Mouse (Mus musculus): ENCODE measurements around the gene Sult2b1.
A peak's percentile ranks its signal among the peaks of the same experiment; 100 is the strongest.

The Sult2b1 gene

DNA sequence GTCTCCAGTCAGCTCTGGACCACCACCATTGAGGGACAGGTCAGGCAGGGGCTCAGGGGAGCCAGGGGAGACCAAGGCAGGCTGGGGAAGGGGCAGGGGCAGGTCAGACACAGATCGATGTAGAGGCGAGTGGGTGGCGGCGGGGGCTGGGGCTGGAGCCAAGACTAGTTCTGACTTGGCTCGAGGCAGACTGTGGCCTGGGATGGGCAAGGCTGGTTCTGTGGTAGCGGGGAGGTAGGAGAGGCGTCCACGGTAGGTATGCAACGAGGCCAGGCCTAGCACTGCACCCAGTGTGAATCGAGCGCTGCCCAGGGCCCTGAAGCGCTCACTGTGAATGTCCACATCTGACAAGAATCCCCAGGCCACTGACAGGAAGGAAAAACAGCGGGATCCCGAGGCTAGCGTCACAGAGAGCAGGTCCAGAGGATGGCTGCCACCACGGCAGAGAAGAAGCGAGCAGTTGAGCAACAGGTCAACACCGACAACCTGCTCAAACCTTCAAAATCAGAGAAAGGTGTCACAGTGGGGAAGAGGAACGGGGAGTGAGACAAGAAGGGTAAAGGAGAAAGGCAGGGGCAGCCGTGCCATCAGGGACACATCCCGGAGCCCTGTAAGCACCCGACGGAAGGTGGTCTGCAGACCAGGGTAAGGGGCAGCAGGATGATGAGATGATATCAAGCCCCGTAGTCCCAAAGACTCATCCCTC lies 73.0 kb downstream of the Sult2b1 start:
- no peak for DNase-seq (ENCODE audit: low read depth, low spot score)

DNA sequence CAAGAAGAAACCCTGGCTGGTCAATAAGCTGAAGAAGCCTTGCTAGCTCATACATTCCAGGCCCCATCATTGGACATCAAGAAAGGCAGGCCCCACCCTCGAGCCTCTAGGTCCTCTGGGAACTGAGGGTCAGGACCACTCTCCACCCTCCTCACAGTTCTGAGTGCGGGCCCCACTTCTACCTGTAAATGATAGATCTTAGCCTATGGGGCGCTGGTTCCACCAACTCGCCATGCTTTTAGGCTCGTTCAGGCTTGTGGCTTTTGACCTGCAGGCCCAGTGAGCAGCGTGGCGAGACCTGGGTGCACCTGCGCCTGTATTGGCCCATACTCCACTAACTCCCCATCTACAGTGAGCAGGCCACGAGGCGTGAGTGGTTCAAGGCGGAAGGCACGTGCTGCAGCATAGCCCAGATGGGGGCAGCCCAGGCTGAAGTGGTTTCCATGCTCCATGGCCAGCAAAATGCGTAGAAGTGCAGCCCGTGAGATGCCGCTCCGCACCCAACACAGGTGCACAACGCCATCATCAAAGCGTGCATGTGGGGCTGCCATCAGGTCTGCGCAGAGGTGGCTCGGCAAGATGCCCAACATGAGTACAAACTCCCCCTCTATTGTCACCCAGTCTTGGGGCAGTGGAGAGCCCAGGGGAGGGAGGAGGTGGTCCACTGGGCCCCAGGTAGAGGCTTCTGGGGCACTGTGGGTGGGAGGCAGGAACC lies 73.8 kb downstream of the Sult2b1 start:
- no peak for DNase-seq (ENCODE audit: low read depth, low spot score)

DNA sequence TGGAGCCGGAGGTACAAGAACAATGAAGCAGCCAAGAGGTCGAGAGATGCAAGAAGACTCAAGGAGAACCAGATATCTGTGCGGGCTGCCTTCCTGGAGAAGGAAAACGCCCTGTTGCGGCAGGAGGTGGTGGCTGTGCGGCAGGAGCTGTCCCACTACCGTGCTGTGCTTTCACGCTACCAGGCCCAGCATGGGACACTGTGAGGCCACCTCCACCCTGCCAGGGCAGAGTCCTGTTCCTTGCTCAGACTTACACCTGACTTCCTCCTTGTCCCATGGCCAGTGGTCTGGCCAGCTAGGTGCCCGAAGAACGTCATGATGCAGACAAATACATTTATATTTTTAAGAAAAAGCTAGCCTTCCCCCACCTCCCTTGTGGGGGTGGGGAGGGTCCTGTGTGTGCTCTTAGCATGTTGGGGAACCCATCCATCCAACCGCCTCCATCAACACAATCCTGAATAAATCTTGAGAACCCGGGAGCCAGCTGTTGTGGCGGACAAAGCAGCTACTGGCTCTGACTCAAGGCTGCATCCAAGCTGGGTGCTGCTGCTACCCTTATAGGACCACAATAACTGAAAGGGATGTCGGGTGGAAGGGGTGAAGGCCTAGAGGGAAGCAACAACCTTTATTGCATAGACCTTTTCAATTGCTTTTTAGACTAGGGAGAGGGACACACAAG lies 74.7 kb downstream of the Sult2b1 start:
- DNase-seq (ENCODE audit: low read depth, low spot score): no peak

DNA sequence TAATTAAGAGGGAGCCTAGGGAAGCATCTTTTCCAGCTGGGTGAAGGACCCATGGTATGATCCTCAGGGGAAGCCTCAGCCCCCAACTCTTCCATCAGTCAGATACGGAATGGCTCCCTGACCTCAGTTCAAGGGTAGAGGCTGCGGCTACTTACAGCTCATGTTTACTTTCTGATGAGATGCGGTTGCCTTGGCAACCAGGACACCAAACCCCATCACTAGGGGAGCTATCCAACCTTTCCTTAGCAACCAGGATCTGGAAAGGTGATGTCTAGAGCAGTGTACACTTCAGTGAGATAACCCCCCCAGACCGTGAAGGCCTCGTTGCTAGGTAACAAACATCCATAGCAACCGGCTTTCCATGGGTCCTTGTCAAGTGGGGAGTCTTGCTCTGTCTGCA lies 75.4 kb downstream of the Sult2b1 start:
- peak; percentile 43 for DNase-seq (ENCODE audit: low read depth, low spot score)

DNA sequence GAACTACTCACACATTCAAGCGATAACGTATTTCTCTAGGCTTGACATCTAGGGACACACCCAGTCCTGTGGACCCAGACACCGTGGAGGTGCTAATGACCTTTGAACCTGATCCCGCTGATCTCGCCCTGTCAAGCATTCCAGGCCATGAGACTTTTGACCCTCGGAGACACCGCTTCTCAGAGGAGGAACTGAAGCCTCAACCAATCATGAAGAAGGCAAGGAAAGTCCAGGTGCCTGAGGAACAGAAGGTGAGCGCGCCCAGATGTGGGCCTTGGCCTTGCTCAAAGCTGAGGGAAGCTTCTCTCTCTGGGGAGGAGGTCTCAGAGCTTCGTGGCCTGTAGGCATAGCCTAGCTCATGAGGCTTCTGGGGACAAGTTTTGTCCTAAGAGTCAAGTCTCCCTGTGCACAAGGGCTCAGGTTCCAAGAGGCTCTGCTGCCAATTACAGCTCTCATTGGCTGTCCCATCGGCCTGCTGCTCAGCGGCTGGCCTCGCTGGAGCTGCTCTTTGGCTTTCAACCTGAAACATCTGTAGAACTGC lies 76.2 kb downstream of the Sult2b1 start:
- DNase-seq (ENCODE audit: low read depth, low spot score): peak; percentile 75

DNA sequence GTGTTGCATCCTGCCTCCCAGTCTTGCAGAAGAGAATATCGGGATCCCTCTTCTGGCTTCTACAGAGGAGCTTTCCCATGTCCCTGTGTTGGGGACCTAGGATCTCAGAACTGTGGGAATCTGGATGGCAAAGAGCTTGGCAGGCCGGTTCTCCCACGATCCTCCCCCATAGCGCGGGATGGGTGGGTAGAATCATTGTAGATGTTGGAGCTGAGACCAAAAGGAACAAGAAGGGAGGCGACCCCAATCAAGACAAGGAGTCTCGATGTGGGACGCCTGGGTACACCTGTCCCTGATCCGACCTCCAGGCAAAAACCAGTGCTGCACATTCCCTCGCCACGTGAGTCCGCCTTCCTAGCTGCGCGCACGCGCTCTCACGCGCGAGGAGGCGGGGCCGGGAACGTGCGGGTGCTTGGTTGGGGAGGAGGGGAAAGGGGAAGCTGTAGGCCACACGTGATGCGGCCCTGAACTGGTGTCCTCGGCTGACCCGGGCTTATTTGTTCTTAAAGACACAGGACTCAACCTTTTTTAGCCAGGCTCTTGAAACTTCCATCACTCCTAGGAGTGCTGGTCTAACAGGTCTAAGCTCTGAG lies 77.0 kb downstream of the Sult2b1 start:
- DNase-seq (ENCODE audit: low read depth, low spot score): peak; percentile 96

DNA sequence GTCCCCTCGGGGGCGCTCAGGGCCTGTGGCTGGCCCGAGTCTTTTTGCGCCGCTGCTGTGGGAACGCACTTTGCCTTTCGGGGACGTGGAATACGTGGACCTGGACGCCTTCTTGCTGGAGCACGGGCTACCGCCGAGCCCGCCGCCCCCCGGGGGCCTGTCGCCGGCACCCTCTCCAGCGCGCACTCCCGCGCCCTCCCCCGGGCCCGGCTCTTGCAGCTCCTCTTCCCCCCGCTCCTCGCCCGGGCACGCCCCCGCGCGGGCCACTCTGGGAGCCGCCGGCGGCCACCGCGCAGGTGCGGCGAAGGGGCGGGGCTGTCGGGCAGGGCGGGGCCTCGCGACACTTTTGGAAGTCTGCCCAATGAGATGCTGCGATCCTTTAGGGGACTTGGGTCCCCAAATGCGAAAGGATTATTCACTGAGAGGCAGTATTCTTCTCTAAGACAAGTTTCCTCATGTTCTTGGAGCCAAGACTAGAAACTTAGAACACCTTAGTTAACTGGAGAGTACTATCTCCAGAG lies 77.7 kb downstream of the Sult2b1 start:
- peak; percentile 96 for DNase-seq (ENCODE audit: low read depth, low spot score)

DNA sequence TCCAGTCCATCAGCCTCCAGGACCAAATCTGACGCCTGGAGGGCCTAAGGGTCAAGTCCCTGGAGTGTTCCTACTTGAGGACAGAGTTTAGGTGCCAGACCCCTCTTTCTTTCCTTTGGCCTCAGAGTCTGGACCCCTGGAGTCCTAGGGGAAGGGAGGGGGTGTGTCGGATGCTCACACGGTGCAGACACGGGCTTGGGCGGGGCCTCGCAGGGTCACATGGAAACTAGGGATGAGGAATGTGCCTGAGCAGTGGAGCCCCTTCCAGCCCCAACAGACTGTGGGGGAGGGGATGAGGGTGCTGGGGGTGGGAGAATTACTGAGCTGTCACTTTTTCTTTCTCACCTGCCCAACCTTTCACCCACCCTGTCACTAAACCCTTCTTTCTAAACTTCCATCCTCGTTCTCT lies 78.6 kb downstream of the Sult2b1 start:
- peak; percentile 64 for DNase-seq (ENCODE audit: low read depth, low spot score)

DNA sequence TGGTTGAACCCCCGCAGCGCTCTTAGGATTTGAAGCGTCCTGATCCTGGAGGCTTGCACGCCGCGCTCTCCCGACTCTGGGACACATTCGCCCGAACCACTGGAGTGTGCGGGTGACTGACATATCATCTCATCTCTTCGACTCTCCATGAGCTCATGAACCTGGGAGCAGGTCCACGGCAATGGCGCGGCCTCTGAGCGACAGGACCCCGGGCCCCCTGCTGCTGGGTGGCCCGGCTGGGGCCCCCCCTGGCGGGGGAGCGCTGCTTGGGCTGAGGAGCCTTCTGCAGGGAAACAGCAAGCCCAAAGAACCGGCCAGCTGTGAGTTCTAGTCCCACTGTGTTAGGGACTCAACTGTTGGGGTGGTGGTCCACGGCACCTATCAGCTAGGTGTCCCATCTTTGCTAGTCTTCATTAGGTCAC lies 79.0 kb downstream of the Sult2b1 start:
- DNase-seq (ENCODE audit: low read depth, low spot score): no peak

DNA sequence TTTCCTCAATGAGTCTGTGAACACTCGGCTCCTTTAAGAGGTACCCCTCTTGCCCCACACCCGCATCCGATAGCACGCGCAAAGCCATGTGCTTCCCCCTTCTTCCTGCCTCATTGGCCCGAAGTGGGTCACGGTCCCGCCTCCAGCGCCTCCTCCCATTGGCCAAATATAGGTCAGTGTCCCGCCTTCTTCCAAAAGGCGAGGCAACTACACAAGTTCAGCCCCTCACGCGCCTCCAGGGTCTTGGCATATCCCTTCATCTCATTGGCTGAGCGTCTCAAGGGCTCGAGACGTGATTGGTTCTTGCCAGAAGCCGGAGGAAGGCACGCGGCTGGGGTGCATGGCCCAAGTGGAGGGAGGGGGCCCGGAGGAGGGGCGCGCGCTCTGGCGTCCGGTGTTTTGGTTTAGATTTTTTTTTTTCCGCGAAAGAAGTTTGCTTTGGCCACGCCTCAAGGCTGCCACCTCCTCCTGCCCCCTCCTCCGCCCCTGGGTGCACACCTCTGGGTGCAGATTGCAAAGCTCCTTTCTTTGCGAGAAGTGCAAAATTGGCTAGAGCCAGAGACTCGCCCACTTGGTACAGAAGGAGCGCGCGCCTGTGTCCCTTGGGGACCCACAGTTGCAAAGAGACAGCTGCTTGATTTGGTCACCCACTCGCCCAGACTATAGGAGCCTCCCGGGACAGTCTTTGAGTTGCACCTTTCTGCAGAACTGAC lies 79.6 kb downstream of the Sult2b1 start, which contains the start of gene Dbp:
TSS of gene Dbp (plus strand) at position 359 of the 713 bp plus-strand sequence.
- peak; percentile 99 for DNase-seq (ENCODE audit: low read depth, low spot score)

DNA sequence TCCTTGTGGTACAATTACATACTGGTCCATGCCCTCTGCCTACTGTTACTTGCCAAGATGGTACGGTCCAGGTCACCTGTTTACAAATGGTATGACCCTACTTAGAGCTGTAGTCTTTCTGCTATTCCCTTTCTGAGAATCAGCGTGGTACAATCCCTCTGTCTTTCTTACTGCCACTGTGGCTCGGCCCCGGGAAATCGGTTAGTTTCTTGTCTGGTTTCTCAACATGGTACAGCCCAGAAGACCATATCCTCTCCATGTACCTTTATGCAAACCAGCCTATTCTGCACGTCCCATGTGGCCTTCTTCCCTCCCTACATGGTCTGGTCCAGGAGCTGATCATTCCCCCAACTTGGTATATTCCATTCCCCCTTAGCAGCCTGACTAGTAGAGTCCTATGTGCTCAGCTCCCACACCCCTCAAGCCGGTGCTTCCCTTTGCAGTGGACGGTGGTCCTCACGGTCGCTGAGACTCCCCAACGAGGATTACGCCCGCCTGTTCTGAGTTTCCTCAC lies 80.4 kb downstream of the Sult2b1 start:
- peak; percentile 94 for DNase-seq (ENCODE audit: low read depth, low spot score)

DNA sequence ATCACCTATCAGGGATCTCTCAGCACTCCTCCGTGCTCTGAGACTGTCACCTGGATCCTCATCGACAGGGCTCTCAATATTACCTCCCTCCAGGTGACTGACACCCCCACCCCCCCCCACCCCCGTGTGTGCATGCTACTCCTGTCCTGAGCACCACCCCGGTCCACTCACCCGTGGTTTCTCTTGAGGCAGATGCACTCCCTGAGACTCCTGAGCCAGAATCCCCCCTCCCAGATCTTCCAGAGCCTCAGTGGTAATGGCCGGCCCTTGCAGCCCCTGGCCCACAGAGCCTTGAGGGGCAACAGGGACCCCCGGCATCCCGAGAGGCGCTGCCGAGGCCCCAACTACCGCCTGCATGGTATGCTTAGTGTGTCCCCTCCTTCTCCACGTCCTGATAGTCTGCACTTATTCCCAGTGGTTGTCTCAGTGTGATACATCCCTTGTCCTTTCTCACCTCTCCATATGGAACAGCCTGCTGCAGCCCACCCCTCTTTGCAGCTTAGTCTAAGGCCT lies 80.9 kb downstream of the Sult2b1 start:
- DNase-seq (ENCODE audit: low read depth, low spot score): no peak

DNA sequence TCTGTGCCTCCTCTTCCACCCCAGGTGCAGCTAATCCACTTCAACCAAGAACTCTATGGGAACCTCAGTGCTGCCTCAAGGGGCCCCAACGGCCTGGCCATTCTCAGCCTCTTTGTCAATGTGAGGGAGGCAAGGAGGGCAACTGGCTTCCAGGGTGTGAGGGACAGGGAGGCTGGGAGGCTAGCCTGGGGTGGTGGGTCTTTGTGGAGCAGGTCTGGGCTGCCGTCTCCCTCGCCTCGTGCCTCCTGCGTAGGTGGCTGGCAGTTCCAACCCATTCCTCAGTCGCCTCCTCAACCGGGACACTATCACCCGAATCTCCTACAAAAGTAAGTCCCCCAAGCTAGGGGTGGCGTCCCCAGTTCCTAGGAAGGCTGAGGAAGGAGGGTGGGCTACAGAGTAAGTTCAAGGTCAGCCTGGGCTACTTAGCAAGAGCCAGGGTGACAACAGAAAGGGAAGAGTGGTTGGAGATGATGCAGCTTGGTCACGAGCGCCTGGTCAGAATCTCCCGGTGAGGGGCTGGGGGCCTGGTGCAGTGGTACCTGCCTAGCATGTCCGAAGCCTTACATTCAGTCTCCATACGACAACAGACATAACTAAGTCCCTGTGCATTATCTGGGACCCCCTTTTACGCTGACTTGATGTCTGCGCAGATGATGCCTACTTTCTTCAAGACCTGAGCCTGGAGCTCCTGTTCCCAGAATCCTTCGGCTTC lies 81.5 kb downstream of the Sult2b1 start:
- DNase-seq (ENCODE audit: low read depth, low spot score): no peak

DNA sequence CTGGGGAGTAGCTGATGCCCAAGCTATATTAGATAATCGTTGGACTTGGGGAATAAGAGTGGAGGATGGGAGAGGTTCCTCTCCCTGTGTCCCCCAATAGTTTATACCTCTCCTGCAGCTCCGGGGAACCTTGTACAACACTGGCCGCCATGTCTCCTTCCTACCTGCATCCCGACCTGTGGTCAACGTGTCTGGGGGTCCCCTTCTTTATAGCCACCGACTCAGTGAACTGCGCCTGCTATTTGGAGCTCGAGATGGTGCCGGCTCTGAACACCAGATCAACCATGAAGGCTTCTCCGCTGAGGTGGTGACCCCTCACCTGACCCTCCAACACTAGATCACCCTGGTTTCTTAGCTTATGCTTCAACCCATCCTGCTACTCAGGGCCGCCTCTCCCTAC lies 82.2 kb downstream of the Sult2b1 start:
- no peak for DNase-seq (ENCODE audit: low read depth, low spot score)

DNA sequence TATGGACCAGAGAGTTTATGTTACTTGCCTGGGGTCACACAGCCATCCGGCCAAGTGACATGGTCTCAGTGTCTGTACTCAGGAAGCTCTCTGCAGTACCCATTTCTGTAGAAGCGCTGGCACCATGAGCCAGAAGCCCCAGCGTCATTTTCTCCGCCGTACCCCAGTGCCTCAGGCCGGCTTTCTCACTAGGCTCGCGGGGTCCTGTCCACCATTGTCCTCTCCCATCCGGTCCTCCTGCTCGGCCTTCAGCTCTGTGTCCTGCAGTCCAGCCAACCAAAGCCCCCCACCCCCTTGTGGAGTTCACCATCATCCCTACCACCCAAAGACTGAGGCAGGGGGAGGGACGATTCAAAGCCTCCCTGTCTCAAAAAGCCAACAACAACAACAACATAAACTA lies 82.9 kb downstream of the Sult2b1 start:
- DNase-seq (ENCODE audit: low read depth, low spot score): no peak

DNA sequence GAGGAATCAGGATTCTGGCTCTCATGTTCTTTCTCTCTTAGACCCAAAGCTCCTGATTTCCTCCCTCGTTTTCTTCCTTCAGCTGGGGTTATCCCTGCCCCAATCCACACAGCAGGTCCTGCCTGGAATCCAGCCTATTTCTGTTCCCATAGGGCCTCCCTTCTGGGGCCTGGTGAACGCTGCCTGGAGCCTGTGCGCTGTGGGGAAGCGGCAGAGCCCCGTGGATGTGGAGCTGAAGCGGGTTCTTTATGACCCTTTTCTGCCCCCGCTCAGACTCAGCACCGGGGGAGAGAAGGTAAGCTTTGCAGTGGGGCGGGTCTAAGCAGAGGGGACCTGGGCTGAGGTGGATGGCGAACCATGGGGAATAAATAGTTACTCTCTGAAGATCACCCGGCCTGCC lies 83.4 kb downstream of the Sult2b1 start:
- DNase-seq (ENCODE audit: low read depth, low spot score): no peak

DNA sequence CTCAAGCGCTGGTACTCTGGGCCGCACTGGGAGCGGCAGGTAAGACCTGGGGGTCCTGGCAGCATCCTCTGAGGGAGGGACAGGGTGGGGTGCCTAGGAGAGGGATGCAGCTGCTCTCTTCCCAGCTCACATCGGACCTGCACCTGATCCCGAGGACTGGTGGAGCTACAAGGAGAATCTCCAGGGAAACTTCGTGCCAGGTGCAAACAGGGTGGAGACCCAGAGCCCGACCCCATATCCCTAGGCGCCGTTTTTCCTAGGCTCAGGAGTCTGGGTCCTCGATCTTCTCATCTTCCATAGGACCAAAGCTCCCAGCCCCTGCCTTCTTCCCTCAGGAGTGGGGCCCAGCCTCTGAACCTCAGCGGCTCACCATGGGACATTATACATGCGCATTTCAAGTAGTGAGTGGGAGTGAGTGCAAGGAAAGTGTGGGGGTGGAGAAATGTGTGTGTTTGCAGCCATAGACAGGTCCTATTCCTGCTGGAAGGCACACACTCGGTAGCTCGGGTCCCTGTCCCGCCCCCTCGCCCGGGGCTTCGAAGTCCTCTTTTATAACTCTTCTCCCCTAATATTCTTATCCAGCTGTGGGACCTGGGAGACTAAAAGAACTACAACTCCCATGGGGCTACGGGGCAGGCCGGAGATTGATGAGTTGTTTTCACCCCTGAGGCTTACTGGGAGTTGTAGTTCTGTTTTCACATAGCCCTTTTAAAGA lies 84.0 kb downstream of the Sult2b1 start:
- peak; percentile 65 for DNase-seq (ENCODE audit: low read depth, low spot score)

DNA sequence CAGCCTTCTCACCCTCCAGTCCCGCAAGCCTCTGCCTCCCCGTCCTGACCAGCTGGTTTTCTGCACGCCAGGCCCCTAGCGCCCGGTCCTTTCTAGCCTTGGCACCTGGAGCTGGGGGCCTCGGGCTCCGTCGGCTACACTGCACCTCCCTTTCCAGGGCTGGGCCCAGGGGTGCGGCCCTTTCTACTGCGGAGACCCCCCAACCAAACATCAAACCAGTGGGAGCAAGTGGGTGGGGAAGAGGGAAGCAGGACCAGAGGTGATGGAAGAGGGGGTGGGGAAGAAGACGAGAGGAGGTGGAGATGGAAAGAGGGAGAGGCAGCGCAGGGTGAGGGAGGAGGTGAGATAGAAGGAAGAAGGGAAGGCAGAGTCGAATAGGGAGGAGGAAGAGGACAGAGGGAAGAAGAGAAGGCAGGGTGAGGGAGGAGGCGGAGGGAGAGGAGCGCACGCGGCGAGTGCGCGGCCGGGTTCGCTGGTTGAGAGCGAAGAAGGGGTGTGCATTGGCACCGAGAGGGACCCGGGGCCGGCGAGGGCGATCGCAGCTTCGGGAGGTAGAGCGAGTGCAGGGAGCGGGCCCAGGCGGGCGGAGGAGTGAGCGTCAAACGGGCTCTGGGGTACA lies 84.8 kb downstream of the Sult2b1 start, which contains the start of gene Car11:
TSS of gene Car11 (plus strand) at position 321 of the 619 bp plus-strand sequence.
- no peak for DNase-seq (ENCODE audit: low read depth, low spot score)

DNA sequence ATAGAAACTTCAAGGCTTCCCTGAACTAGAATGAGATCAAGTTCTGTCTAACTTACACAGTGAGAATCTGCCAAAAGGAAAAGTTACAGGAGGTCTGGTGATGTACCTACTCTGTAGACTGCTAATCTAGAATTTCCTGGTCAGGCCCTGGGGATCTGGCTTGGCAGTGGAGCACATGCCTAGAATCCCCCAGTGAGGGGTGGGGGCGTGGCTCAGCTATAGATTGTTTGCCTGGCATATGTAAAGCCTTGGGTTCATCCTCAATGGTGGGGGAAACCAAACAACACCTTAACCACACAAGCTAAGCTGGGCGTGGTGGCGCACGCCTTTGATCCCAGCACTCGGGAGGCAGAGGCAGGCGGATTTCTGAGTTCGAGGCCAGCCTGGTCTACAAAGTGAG lies 86.6 kb downstream of the Sult2b1 start:
- DNase-seq (ENCODE audit: low read depth, low spot score): no peak
